Mouse (Mus musculus) megakaryocyte, embryonic 14.5 days (primary cell): ENCODE measurements at regions not wholly inside any gene's neighbourhood (a gene's known extent, or its start where the extent isn't known, plus 50 kb on each side); places are given as distances from the start of the nearest gene placed in this dataset.

Experiments used
- H3K27me3 ChIP-seq: replicated peaks from 2 replicates; pipeline ENCODE3; 2012; ENCODE audit warnings: inconsistent platforms
- H3K36me3 ChIP-seq: replicated peaks from 2 replicates; pipeline ENCODE3; 2012; ENCODE audit warnings: low read length, inconsistent platforms, mixed read lengths
- H3K4me1 ChIP-seq: 2 replicates; pipeline ENCODE4 v1.6.1; 2012; ENCODE audit warnings: inconsistent platforms
- H3K4me3 ChIP-seq: replicated peaks from 2 replicates; pipeline ENCODE3; 2012; ENCODE audit warnings: moderate library complexity, mild to moderate bottlenecking, inconsistent platforms
- H3K9me3 ChIP-seq: 2 replicates; pipeline ENCODE4 v1.6.1; 2012; ENCODE audit warnings: inconsistent platforms
- FLI1 ChIP-seq: IDR thresholded peaks from 2 replicates; pipeline ENCODE4 v1.6.1; 2012; ENCODE audit warnings: low read length, inconsistent platforms, mixed read lengths
- GATA1 ChIP-seq: IDR thresholded peaks from 3 replicates; pipeline ENCODE4 v1.6.1; 2012; ENCODE audit warnings: mixed read lengths, low read length, inconsistent platforms, borderline replicate concordance

DNA sequence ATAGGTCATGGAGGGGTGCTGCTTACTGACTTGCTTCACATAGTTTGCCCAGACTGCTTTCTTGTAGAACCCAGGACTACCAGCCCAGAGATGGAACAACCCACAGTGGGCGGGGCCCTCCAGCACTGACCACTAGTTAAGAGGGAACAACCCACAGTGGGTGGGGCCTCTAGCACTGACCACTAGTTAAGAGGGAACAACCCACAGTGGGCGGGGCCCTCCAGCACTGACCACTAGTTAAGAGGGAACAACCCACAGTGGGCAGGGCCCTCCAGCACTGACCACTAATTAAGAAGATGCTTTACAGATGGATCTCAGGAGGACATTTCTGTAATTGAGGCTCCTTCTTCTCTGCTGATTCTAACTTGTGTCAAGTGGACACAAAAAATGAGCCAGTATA lies 180.0 kb upstream of the Tbc1d2b start:
- no peaks in the 10 kb centered on the region for H3K4me1 ChIP-seq
- H3K9me3 ChIP-seq: peaks cover 17% of the 10 kb centered on the region
- no peak overlapping the region for H3K4me3 ChIP-seq
- H3K36me3 ChIP-seq: no peaks in the 10 kb centered on the region
- no peak for TF ChIP-seq FLI1
- TF ChIP-seq GATA1: no peak
- H3K27me3 ChIP-seq: no peaks in the 10 kb centered on the region

DNA sequence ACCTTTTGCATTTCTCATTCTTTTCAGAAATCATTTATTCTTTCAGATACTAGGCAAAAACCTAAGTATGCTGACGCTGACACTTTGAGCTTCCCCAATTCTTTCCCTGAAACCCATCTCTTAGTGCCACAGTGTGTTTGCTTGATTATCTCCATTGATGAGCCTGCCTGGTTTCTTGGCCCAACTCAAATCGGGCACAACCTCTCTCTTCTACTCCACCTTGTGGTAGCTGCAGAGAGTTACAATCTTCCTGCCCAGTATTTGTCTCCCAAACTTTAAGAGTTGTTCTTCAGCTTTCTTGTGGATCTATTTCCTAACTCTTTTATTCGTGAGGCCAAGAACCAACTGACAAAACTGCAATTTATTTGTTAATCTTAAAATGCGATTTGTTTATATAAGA lies 176.4 kb upstream of the Tbc1d2b start:
- H3K9me3 ChIP-seq: peaks cover 4% of the 10 kb centered on the region; the same call in 1 of the 2 replicates
- no peak overlapping the region for H3K4me3 ChIP-seq
- no peaks in the 10 kb centered on the region for H3K27me3 ChIP-seq
- no peak for TF ChIP-seq FLI1
- TF ChIP-seq GATA1: no peak
- no peaks in the 10 kb centered on the region for H3K36me3 ChIP-seq
- no peaks in the 10 kb centered on the region; the same call in 1 of the 2 replicates for H3K4me1 ChIP-seq

DNA sequence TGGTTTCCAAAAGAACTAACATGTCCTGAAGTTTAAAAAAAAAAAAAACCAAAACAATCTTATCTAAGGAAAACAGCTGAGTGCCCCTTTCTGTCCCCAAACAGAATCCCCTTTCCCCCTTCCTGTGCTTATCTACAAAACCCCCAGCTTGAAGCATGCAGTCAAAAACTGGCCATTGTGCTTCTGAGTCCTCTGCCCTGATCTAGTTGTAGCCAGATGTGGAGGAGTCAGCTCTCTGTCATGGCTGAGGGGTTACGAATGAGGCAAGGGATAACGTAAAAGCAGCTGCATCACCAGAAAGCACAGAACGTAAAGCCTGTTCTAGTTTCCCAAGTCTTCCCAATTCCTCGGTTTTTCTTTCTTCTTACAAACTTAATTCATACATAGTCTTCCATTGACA lies 164.3 kb upstream of the Tbc1d2b start:
- no peaks in the 10 kb centered on the region for H3K36me3 ChIP-seq
- TF ChIP-seq FLI1 (no peak), GATA1 (no peak)
- H3K27me3 ChIP-seq: peaks cover 3% of the 10 kb centered on the region
- H3K4me3 ChIP-seq: peak overlapping the region; percentile 28
- H3K4me1 ChIP-seq: peaks cover 35% of the 10 kb centered on the region
- H3K9me3 ChIP-seq: no peaks in the 10 kb centered on the region

GRCm38 (mm10) chr9:90430898-90431297 lies 160.3 kb upstream of the Tbc1d2b start:
- Histone ChIP-seq H3K9me3 (no peaks in the 10 kb centered on the region), H3K4me1 (peaks cover 19% of the 10 kb centered on the region)
- TF ChIP-seq GATA1 (no peak), FLI1 (no peak)

GRCm38 (mm10) chr9:90421662-90422061 lies 151.1 kb upstream of the Tbc1d2b start:
- Histone ChIP-seq H3K4me1 (no peaks in the 10 kb centered on the region), H3K27me3 (peaks cover 4% of the 10 kb centered on the region), H3K36me3 (no peaks in the 10 kb centered on the region), H3K9me3 (no peaks in the 10 kb centered on the region), H3K4me3 (no peak overlapping the region)
- no peak for TF ChIP-seq FLI1
- TF ChIP-seq GATA1: no peak

More at GRCm38 (mm10) chr9:90430898-90431297, 160.3 kb upstream of the Tbc1d2b start:
- H3K4me3 ChIP-seq: no peak overlapping the region
- no peaks in the 10 kb centered on the region for H3K27me3 ChIP-seq
- H3K36me3 ChIP-seq: no peaks in the 10 kb centered on the region

- H3K9me3 ChIP-seq: no peaks in the 10 kb centered on the region
- H3K36me3 ChIP-seq: no peaks in the 10 kb centered on the region
- H3K27me3 ChIP-seq: peaks cover 4% of the 10 kb centered on the region
- no peak for TF ChIP-seq FLI1
- no peak for TF ChIP-seq GATA1
- no peak overlapping the region for H3K4me3 ChIP-seq
- H3K4me1 ChIP-seq: no peaks in the 10 kb centered on the region
Observed at GRCm38 (mm10) chr9:90419762-90420541, 149.3 kb upstream of the Tbc1d2b start.

DNA sequence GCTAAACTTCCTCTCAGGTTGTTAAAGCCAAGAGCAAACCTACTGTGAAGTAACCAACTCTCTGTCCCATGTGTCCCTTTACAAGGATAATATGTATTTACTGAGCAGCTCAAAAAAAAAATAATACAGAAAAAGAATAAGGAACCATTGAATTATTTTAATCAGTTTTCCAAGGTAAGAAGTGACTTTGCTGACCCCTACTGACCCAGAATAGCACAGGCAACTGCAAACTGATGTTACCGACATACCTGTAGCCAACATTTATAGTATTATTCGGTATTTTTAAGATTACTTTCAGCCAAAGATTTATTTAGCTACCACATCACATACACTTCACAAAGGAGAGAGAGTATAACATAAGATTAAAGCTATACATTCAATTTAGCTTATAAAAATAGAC lies 138.2 kb upstream of the Tbc1d2b start:
- no peaks in the 10 kb centered on the region for H3K36me3 ChIP-seq
- no peak for TF ChIP-seq GATA1
- no peak for TF ChIP-seq FLI1
- no peaks in the 10 kb centered on the region for H3K27me3 ChIP-seq
- H3K9me3 ChIP-seq: no peaks in the 10 kb centered on the region
- no peaks in the 10 kb centered on the region for H3K4me1 ChIP-seq
- H3K4me3 ChIP-seq: no peak overlapping the region

DNA sequence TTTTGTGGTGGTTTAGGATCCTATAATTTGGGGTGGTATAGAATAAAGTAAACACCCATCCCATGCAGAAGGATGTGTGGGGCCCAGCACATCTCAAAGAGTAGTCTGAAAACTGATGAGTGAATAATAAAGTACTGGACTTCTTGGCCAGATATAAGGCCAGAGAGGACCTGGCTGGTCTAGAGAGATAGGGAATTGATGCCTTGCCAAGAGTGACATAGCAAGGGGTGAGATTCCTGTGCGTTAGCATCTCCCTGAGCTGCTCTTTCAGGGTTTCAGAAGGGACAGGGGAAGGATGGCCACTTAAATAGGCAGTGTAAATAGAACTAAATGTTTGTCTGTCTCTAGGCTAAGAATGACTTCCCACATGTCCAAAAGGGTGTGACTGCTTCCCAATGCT lies 137.0 kb upstream of the Tbc1d2b start:
- Histone ChIP-seq H3K9me3 (no peaks in the 10 kb centered on the region), H3K4me3 (no peak overlapping the region), H3K36me3 (no peaks in the 10 kb centered on the region), H3K4me1 (no peaks in the 10 kb centered on the region), H3K27me3 (no peaks in the 10 kb centered on the region)
- TF ChIP-seq FLI1: no peak
- TF ChIP-seq GATA1: no peak

DNA sequence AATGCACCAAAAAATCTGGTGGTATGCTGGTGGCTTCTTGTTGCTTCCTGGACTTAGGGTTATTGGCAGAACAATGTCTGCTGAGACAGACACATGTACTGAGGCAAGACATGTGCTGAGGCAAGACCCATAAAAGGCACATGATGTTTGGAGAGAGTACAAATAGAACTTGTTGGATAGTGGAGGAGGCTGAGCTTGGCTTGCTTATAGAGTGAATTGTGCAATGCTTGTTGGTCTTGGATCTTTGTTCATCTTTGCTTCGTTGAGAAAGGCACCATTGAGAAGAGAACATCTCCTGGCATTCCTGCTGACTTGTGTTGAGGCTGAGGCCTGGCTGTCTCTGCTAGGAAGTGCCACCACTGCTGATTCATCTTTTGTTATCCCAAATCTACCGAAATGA lies 117.8 kb upstream of the Tbc1d2b start:
- H3K36me3 ChIP-seq: no peaks in the 10 kb centered on the region
- no peaks in the 10 kb centered on the region for H3K9me3 ChIP-seq
- no peak for TF ChIP-seq FLI1
- no peak for TF ChIP-seq GATA1
- H3K4me3 ChIP-seq: no peak overlapping the region
- no peaks in the 10 kb centered on the region for H3K4me1 ChIP-seq
- H3K27me3 ChIP-seq: no peaks in the 10 kb centered on the region

DNA sequence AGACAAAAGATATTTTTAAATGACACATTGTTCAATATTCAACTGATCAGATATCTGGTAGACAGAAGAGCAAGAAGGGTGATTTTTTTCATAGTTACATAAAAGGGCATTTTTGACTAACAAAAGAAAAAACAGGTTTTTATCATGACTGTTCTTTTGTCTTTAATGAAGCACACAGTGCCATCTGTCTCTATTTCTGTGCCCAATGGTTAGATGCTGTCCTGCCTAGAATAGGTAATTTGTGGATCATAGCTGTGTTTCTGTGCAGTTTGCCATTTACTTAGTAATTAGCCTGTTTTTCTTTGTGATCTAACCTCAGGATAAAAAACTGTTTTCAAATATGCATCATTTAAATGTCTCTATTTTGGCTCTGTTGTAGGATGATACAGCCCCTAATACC lies 114.4 kb upstream of the Tbc1d2b start:
- H3K27me3 ChIP-seq: no peaks in the 10 kb centered on the region
- TF ChIP-seq FLI1: no peak
- no peak for TF ChIP-seq GATA1
- H3K9me3 ChIP-seq: no peaks in the 10 kb centered on the region
- no peak overlapping the region for H3K4me3 ChIP-seq
- no peaks in the 10 kb centered on the region for H3K36me3 ChIP-seq
- H3K4me1 ChIP-seq: no peaks in the 10 kb centered on the region

GRCm38 (mm10) chr9:90380099-90380498 lies 109.5 kb upstream of the Tbc1d2b start:
- Histone ChIP-seq H3K9me3 (no peaks in the 10 kb centered on the region), H3K4me3 (no peak overlapping the region), H3K36me3 (no peaks in the 10 kb centered on the region), H3K4me1 (no peaks in the 10 kb centered on the region), H3K27me3 (no peaks in the 10 kb centered on the region)
- TF ChIP-seq GATA1 (no peak), FLI1 (no peak)
